Mouse (Mus musculus) embryonic facial prominence, embryonic 13.5 days (tissue): ENCODE results near the gene Uba3. TPM values are rescaled to one million over a fixed set of nuclear protein-coding genes. Genes with fewer than 3 reads are reported as not detected.

Experiments used
- ATAC-seq: fragments of 200-750 bp; cut with Nextera tagmentation; 2 replicates; pipeline ENCODE4 v1.8.0; 2017; ENCODE audit warnings: low read depth; ENCODE audit not compliant: insufficient number of reproducible peaks, insufficient read depth, low FRiP score, low TSS enrichment
- H3K27ac ChIP-seq: fragments of 300-500 bp; sonication (generic); 2 replicates; pipeline ENCODE4 v1.5.1; 2015; ENCODE audit warnings: moderate library complexity, mild to moderate bottlenecking, inconsistent platforms
- H3K27me3 ChIP-seq: fragments of 300-500 bp; sonication (generic); 2 replicates; pipeline ENCODE4 v1.6.1; 2015; ENCODE audit warnings: mild to moderate bottlenecking, inconsistent platforms
- H3K36me3 ChIP-seq: fragments of 300-500 bp; sonication (generic); 2 replicates; pipeline ENCODE4 v1.6.1; 2015; ENCODE audit warnings: mild to moderate bottlenecking, inconsistent platforms
- H3K4me1 ChIP-seq: fragments of 300-500 bp; sonication (generic); 2 replicates; pipeline ENCODE4 v1.6.1; 2015; ENCODE audit warnings: inconsistent platforms
- H3K4me2 ChIP-seq: fragments of 300-500 bp; sonication (generic); 2 replicates; pipeline ENCODE4 v1.6.1; 2015; ENCODE audit warnings: moderate library complexity, mild to moderate bottlenecking, inconsistent platforms
- H3K4me3 ChIP-seq: fragments of 300-500 bp; sonication (generic); 2 replicates; pipeline ENCODE4 v1.5.1; 2015; ENCODE audit warnings: mild to moderate bottlenecking, inconsistent platforms
- H3K9ac ChIP-seq: fragments of 300-500 bp; sonication (generic); 2 replicates; pipeline ENCODE4 v1.6.1; 2015; ENCODE audit warnings: mild to moderate bottlenecking, inconsistent platforms
- H3K9me3 ChIP-seq: fragments of 300-500 bp; sonication (generic); 2 replicates; pipeline ENCODE4 v1.6.1; 2016; ENCODE audit warnings: inconsistent platforms
- WGBS: fragments of 180-500 bp; shearing (Covaris S2); methylation state at CpG from one replicate; pipeline ENCODE4 v1.1.7; 2015; ENCODE audit warnings: mixed read lengths; 5-methylcytosine and 5-hydroxymethylcytosine counted together
- polyA plus RNA-seq: library from polyadenylated mRNA; unstranded; fragments of >200 nt; fragmentation: Nextera tagmentation; extraction: Ambion mirVana; gene quantifications from 2 replicates; pipeline ENCODE4 v1.2.1, GENCODE M21; 2015

Gene Uba3
- polyA plus RNA-seq, 1 experiment from 2014 or later = 88.3 TPM

DNA sequence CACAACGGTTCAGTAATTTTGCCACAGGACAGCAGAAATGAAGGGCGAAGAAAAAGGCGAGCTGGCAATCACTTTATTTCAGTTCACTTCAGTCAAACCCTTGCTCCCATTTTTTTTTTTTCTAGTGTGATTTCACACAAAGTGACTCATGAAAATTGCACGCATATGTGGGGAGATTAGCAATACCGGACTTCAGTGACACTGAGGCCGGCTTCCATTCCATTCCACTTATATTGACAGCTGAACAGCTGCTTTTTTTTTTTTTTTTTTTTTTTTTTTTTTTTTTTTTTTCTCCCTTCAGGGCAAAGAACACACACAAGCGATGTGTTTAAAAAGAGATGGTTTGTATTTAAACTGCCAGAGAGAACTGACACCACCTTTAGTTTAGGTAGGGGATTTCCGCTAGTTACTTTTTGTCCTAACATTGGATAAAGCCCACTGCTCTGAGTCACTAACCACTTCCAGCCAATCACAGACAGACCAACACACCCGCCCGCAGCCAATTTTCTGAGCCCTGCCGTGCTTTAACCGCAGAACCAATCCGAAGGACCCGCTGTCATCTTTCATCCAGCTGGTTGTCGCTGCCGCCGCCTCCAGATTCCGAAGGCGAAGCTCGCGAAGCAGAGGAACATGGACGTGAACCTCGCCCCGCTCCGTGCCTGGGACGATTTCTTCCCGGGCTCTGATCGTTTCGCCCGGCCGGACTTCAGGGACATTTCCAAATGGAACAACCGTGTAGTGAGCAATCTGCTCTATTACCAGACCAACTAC, 4.9 kb upstream of the Uba3 start, which contains the start of gene Arl6ip5:
Arl6ip5 (plus strand) TSS at position 499 of the 771 bp plus-strand sequence.
- H3K27ac ChIP-seq = 0 out of 2 replicates have a peak within 1 kb of the TSS, but pooled peaks have one; percentile 3

GRCm38 (mm10) chr6:97209751-97210150, 4.3 kb upstream of the Uba3 start:
- ATAC-seq = no peak
- no peaks in the 10 kb centered on the region for H3K27me3 ChIP-seq
- peaks cover 22% of the 10 kb centered on the region for H3K4me1 ChIP-seq
- no peak overlapping the region for H3K4me3 ChIP-seq
- WGBS = 80% methylated on average over 4 of the region's 4 CpGs
- peaks cover 3% of the 10 kb centered on the region; the same call in 1 of the 2 replicates for H3K36me3 ChIP-seq
- H3K4me2 ChIP-seq = no peak overlapping the region; the same call in 1 of the 2 replicates
- H3K9ac ChIP-seq = peak overlapping the region; percentile 51; the same call in 1 of the 2 replicates
- H3K27ac ChIP-seq = no peak overlapping the region
- H3K9me3 ChIP-seq = no peaks in the 10 kb centered on the region

More for the DNA sequence above, 4.9 kb upstream of the Uba3 start, which contains the start of gene Arl6ip5:
- Histone ChIP-seq H3K9me3 (no peaks in the 10 kb centered on the region), H3K4me1 (peaks cover 22% of the 10 kb centered on the region), H3K9ac (peak within 1 kb of the TSS; percentile 79), H3K4me2 (peak within 1 kb of the TSS; percentile 80), H3K27me3 (no peaks in the 10 kb centered on the region), H3K4me3 (peak within 1 kb of the TSS; percentile 69), H3K36me3 (peaks cover 8% of the 10 kb centered on the region; the same call in 1 of the 2 replicates)
- ATAC-seq = peak; percentile 80; the same call in 1 of the 2 replicates
- 7% methylated on average over 32 of the region's 32 CpGs for WGBS

- Histone ChIP-seq H3K9ac (no peak overlapping the region), H3K4me3 (no peak overlapping the region), H3K4me1 (peaks cover 26% of the 10 kb centered on the region), H3K27ac (no peak overlapping the region), H3K9me3 (no peaks in the 10 kb centered on the region), H3K4me2 (no peak overlapping the region), H3K27me3 (no peaks in the 10 kb centered on the region), H3K36me3 (no peaks in the 10 kb centered on the region)
- no peak for ATAC-seq
- 51% methylated on average over 3 of the region's 3 CpGs for WGBS
These were observed 3.8 kb upstream of the Uba3 start for GRCm38 (mm10) chr6:97209201-97209600.

- no peak overlapping the region for H3K9ac ChIP-seq
- H3K4me3 ChIP-seq = no peak overlapping the region
- H3K4me2 ChIP-seq = no peak overlapping the region
- H3K27me3 ChIP-seq = no peaks in the 10 kb centered on the region
- no peaks in the 10 kb centered on the region for H3K36me3 ChIP-seq
- H3K4me1 ChIP-seq = peaks cover 28% of the 10 kb centered on the region
- no peak for ATAC-seq
- no peaks in the 10 kb centered on the region for H3K9me3 ChIP-seq
- no peak overlapping the region for H3K27ac ChIP-seq
- 15% methylated on average over 3 of the region's 3 CpGs for WGBS
These were observed 3.0 kb upstream of the Uba3 start for GRCm38 (mm10) chr6:97208406-97208805.

- Histone ChIP-seq H3K36me3 (no peaks in the 10 kb centered on the region), H3K27ac (no peak overlapping the region), H3K4me2 (no peak overlapping the region), H3K9me3 (no peaks in the 10 kb centered on the region), H3K9ac (no peak overlapping the region), H3K27me3 (no peaks in the 10 kb centered on the region), H3K4me1 (peaks cover 24% of the 10 kb centered on the region), H3K4me3 (no peak overlapping the region)
- no peak for ATAC-seq
- WGBS = 77% methylated on average over 4 of the region's 4 CpGs
These were observed 1.6 kb upstream of the Uba3 start for GRCm38 (mm10) chr6:97207085-97207484.

DNA sequence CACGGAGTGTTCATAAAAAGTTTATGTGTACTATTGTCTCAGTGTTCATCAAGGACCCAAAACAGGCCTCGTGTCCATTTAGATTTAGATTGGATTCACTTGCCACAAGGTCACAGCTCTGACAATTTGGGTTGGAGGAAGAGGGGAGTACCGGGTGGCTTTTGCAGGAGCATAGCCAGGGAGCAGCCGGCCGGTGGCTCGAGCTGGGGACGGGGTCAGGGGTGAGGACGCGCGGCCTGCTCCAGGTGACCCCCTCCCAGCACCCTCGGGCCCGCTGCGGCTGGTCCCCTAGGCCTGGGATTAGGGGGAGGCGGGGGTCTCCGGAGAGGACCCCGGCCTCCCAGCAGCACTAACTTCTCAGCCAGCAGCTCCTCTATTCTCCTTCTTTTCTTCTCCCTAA, 495 bp downstream of the Uba3 start:
- WGBS = 1% methylated on average over 16 of the region's 16 CpGs
- Histone ChIP-seq H3K36me3 (peaks cover 7% of the 10 kb centered on the region; the same call in 1 of the 2 replicates), H3K27me3 (no peaks in the 10 kb centered on the region), H3K27ac (peak overlapping the region; percentile 90), H3K4me2 (peak overlapping the region; percentile 73), H3K4me1 (peaks cover 14% of the 10 kb centered on the region), H3K4me3 (peak overlapping the region; percentile 95), H3K9ac (peak overlapping the region; percentile 98), H3K9me3 (no peaks in the 10 kb centered on the region)
- ATAC-seq = peak; percentile 38; the same call in 1 of the 2 replicates

DNA sequence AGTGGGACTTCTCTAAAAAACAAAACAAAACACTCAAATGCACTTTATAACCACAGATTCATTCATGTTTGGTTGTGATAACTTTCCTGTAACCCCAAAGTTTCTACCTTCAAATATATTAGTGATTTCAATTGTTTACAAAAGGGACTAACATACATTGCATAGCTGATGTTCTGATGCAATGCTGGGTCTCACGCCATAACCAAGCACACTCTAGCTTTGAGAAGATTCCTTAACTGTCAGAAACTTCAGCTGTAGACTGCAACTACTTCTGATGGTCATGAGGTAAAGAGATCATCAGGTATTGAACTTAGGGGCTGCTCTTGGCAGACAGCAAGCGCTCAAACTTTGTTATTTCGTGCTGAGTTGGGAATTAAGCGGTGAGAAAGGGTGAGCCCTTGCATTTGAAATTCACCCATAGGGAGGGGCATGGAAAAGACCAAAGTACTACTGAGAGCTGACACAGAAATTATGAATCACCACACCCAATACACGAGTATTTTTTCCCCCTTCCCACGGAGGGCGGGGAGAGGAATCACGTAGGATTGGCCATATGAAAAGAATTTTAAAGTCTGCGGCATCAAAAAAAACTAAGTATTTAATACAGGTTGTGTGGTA, 1.1 kb downstream of the Uba3 start:
- WGBS = 15% methylated on average over 9 of the region's 9 CpGs
- Histone ChIP-seq H3K9me3 (no peaks in the 10 kb centered on the region), H3K27ac (no peak overlapping the region), H3K4me2 (peak overlapping the region; percentile 73), H3K4me3 (peak overlapping the region; percentile 95), H3K36me3 (peaks cover 8% of the 10 kb centered on the region; the same call in 1 of the 2 replicates), H3K4me1 (peaks cover 12% of the 10 kb centered on the region), H3K9ac (peak overlapping the region; percentile 98), H3K27me3 (no peaks in the 10 kb centered on the region)
- no peak for ATAC-seq

DNA sequence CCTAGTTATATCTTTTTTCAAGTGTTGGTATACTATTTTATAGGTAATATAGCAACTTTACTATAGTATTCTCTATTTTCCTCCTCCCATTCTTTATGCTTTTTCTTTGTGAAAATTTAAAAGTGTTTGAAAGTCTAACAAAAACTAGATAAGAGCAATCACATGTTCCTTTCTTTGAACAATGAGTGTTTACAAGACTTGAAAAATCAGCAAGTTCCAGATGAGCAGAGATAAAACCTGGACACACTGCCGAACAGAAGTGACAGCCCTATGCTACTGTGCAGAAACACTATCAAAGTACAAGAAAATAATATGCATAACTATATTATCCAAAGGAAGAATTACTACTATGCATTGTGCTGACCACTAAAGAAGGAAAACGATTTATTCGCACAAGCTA, 3.0 kb downstream of the Uba3 start:
- Histone ChIP-seq H3K36me3 (peaks cover 20% of the 10 kb centered on the region), H3K27ac (no peak overlapping the region), H3K9me3 (no peaks in the 10 kb centered on the region), H3K27me3 (no peaks in the 10 kb centered on the region), H3K4me2 (no peak overlapping the region), H3K9ac (no peak overlapping the region), H3K4me1 (peaks cover 12% of the 10 kb centered on the region), H3K4me3 (no peak overlapping the region)
- no peak for ATAC-seq
- 92% methylated on average over 3 of the region's 3 CpGs for WGBS

DNA sequence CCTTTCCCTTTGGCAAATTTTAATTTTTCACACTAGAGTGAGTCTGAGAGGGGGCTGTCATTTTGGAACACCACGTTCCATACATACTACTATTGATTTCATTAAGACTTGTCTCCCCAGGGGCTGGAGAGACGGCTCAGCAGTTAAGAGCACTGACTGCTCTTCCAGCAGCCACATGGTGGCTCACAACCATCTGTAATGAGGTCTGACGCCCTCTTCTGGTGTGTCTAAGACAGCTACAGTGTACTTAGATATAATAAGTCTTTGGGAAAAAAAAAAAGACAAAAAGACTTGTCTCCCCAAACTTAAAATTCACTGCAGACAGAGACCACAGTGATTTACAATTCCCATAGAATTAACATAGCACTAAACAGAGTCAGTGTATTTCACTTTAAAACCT, 5.0 kb downstream of the Uba3 start:
- Histone ChIP-seq H3K9ac (no peak overlapping the region), H3K27ac (no peak overlapping the region), H3K4me3 (no peak overlapping the region), H3K4me1 (peaks cover 12% of the 10 kb centered on the region), H3K27me3 (no peaks in the 10 kb centered on the region), H3K36me3 (peaks cover 39% of the 10 kb centered on the region), H3K9me3 (no peaks in the 10 kb centered on the region), H3K4me2 (no peak overlapping the region)
- 42% methylated on average over 3 of the region's 3 CpGs for WGBS
- ATAC-seq = no peak

- H3K4me1 ChIP-seq = peaks cover 26% of the 10 kb centered on the region
- H3K27ac ChIP-seq = peak overlapping the region; percentile 91
- WGBS = 7% methylated on average over 11 of the region's 11 CpGs
- peak overlapping the region; percentile 97 for H3K9ac ChIP-seq
- peaks cover 25% of the 10 kb centered on the region for H3K36me3 ChIP-seq
- no peaks in the 10 kb centered on the region for H3K27me3 ChIP-seq
- H3K4me3 ChIP-seq = peak overlapping the region; percentile 97
- peak; percentile 63 for ATAC-seq
- no peaks in the 10 kb centered on the region for H3K9me3 ChIP-seq
- peak overlapping the region; percentile 76 for H3K4me2 ChIP-seq
These were observed 26.0 kb downstream of the Uba3 start for GRCm38 (mm10) chr6:97179367-97179828.

- Histone ChIP-seq H3K4me1 (peaks cover 26% of the 10 kb centered on the region), H3K27me3 (no peaks in the 10 kb centered on the region), H3K27ac (peak within 1 kb of the TSS; percentile 91), H3K9me3 (no peaks in the 10 kb centered on the region), H3K36me3 (peaks cover 24% of the 10 kb centered on the region), H3K4me2 (peak within 1 kb of the TSS; percentile 76), H3K4me3 (peak within 1 kb of the TSS; percentile 97), H3K9ac (peak within 1 kb of the TSS; percentile 97)
- peak; percentile 96 for ATAC-seq
- under 1% methylated on average over 75 of the region's 80 CpGs for WGBS
These were observed 26.7 kb downstream of the Uba3 start, which contains the start of gene Tmf1 for GRCm38 (mm10) chr6:97178491-97179366. Gene Tmf1, minus strand, starts transcription at chr6:97179122.
